Mouse (Mus musculus) adrenal gland, adult 18-20 months (tissue): ENCODE measurements around the gene Zbtb37. TPM values are rescaled to one million over a fixed set of nuclear protein-coding genes. Genes with fewer than 3 reads are reported as not detected.

Experiments
- DNase-seq, 2 experiments: peaks; one replicate each; pipeline ENCODE4 v3.0.0; 2021 to 2022; ENCODE audit warnings: low spot score in 2 of 2
- total RNA-seq, 2 experiments: library from RNA; stranded (reverse); gene quantifications; 1 replicate in 1 of 2; 2 replicates in 1 of 2; pipeline ENCODE4 v1.2.3; 2021

Gene Zbtb37
- total RNA-seq, 2 experiments from 2014 or later: 11.1 to 12.9 TPM

DNA sequence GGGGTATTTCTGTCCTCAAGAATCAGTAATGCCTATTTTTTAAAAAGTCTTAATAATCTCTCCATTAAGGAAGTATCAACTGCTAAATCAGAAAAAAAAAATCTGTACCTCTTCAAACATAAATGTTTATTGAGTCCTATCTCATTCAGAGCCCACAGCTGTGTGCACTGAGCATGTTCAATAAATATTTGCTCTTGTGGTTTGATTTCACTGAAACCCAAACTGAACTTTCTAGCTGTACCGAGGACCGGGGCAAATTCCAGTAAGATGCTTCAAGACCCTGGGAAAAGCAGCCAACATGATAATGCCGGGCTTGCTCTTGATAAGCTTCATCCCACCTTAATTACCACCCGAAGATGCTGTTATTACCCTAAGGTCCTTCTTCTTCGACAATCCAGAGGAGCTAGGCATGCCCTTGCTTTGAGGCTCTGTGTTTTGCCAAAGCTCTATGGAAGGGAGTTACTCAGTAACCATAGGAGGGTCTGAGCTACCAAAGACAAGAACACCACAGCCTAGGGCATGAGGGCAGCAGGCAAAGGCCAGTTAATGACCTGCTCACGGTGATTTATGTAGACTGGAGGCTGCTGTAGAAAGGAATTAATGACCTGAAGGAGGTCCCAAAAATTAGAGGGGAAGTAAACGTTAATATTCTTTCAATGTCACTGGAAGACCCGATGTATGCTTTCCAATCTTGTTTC is 54.0 kb downstream of the Zbtb37 start:
- DNase-seq: no peak

DNA sequence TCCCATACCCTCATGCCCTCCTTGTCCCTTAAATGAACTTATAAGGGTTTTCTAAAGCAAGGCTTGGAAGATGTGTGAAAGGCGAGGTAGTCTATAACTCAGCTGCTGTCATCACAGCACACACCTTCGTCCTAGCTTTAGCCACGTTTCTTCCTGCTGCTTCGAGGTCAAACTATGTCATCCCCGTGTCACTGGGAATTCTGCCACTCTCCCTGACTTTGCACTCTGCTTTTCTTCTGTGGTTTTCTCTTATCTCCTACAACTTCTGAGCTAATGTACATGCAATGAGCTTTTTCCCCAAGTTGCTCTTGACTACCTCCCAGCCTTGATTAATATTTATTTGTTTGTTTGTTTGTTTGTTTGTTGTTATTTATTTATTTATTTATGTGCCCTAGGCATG is 54.6 kb downstream of the Zbtb37 start:
- DNase-seq: no peak

DNA sequence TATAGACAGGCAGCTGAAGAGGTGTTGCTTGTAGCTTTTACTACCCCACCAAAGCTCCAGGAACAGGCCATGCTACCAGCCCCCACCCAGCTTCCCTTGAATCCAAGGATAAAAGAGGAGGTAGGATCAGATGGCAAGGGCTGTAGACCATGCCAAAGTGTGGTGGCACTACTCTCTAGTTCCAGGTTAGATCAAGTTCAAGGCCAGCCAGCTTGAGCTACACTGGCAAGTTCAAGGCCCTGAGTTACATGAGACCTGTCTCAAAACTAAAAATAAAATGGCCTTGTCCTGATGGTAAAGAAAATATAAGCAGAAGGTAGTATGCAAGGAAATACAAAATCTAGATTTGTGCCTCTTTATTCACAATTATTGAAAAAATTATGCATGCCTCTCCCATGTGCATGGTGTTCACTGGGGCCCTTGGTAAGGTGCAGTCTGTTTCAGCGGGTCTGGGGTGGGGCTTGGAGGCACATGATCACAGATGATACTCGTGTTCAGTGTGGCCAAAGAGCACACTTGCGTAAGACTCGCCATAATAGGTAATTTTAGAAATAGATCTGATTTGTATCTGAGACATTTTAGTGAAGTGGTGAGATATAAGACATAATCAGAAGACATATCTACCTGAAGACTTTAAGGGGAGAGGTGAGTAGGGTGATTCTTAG is 56.4 kb downstream of the Zbtb37 start, which contains the start of gene Serpinc1:
Gene Serpinc1, plus strand, starts transcription at position 515 of the 665 bp plus-strand sequence.
- DNase-seq: no peak

DNA sequence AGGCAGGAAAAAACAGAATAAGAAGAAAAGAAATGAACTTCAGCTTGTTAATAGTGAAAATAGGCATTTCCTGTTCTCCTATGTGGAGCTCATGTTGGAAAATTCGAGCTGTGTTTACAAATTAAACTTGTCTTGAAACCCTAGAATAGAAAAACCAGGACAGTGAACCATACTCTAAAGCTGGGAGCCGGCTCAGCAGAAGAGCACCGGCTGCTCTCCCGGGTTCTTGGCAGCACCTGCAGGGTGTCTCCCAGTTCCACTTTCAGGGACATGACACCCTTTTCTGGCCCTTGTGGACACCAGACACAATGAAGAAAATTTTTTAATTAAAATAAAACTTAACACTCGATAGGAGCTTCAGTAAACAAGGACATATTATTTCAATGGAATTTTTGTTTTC is 66.0 kb downstream of the Zbtb37 start:
- no peak for DNase-seq

DNA sequence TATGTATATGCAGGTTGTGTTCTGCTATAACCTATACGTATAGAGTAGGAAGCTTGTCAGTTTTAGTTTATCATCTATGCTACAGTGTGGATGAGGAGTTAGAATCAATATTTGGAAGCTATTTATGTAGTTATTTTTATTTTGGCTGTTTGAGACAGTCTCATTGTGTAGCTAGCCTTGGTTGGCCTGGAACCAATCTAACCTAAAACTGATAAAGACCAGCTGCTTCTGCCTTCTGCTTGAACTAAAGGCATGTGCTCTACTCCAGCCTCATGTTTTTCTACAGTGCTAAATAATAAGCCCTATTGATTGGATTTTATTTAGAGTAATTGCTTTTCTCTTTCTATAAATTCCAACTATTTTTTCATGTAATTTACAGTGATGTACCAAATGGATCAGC is 67.4 kb downstream of the Zbtb37 start:
- no peak for DNase-seq

DNA sequence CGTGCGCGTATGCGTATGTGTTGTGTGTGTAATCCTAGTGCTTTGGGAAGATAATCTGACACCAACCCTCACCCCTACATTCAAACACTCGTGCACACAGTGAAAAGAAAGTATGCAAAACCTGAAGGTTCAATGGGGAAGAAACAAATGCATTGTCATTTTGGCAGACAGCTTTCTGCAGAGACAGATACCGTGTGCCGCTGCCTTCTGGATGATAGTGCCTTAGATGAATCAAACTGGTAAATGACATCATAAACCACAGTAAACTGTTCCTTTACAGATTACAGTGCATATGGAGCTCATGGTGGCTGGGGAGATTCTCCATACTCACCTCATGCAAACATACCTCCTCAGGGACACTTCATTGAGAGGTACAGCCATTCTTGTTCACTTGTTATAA is 71.5 kb downstream of the Zbtb37 start:
- DNase-seq: no peak

Other genes starting within 250 kb of the Zbtb37 start
- gene Rabgap1l, start 241.6 kb downstream of the Zbtb37 start, total RNA-seq: 10 to 100 TPM; 26.4 to 30.6 TPM
- 10 to 100 TPM; 45.3 to 47.8 TPM for gene Rc3h1, start 128.4 kb downstream of the Zbtb37 start, total RNA-seq
- 1 to 10 TPM in 1 of 2 experiments, under 1 TPM in 1; 0.80 to 1.7 TPM for gene Serpinc1, start 56.3 kb downstream of the Zbtb37 start, total RNA-seq
- gene Dars2, start 35.8 kb upstream of the Zbtb37 start, total RNA-seq: 10 to 100 TPM; 24.3 to 27.5 TPM
- 1 to 10 TPM; 1.8 to 1.9 TPM for gene Cenpl, start 35.9 kb upstream of the Zbtb37 start, total RNA-seq
- 10 to 100 TPM; 11.7 to 13.6 TPM for gene Klhl20, start 96.7 kb upstream of the Zbtb37 start, total RNA-seq
- gene Ankrd45, start 107.8 kb upstream of the Zbtb37 start, total RNA-seq: 1 to 10 TPM; 4.7 to 9.2 TPM
- gene Tex50, start 124.5 kb upstream of the Zbtb37 start, total RNA-seq: not detected
- gene Prdx6, start 216.4 kb upstream of the Zbtb37 start, total RNA-seq: 100 to 1,000 TPM; 307 to 605 TPM